Mouse (Mus musculus) embryonic facial prominence, embryonic 15.5 days (tissue): ENCODE measurements at regions not wholly inside any gene's neighbourhood (a gene's known extent, or its start where the extent isn't known, plus 50 kb on each side); places are given as distances from the start of the nearest gene placed in this dataset.

Source experiments
- ATAC-seq: fragments of 200-750 bp; cut with Nextera tagmentation; 2 replicates; pipeline ENCODE4 v1.8.0; 2017; ENCODE audit warnings: low read depth, moderate TSS enrichment; ENCODE audit not compliant: insufficient number of reproducible peaks, low FRiP score, low TSS enrichment
- H3K27ac ChIP-seq: fragments of 300-500 bp; sonication (generic); replicated peaks from 2 replicates; pipeline ENCODE4 v1.5.1; 2015; ENCODE audit warnings: mild to moderate bottlenecking, inconsistent platforms
- H3K27me3 ChIP-seq: fragments of 300-500 bp; sonication (generic); 2 replicates; pipeline ENCODE4 v1.6.1; 2015; ENCODE audit warnings: inconsistent platforms
- H3K36me3 ChIP-seq: fragments of 300-500 bp; sonication (generic); 2 replicates; pipeline ENCODE4 v1.6.1; 2015; ENCODE audit warnings: mild to moderate bottlenecking, inconsistent platforms
- H3K4me1 ChIP-seq: fragments of 300-500 bp; sonication (generic); 2 replicates; pipeline ENCODE4 v1.6.1; 2015; ENCODE audit warnings: inconsistent platforms
- H3K4me2 ChIP-seq: fragments of 300-500 bp; sonication (generic); replicated peaks from 2 replicates; pipeline ENCODE4 v1.6.1; 2015; ENCODE audit warnings: mild to moderate bottlenecking, inconsistent platforms
- H3K4me3 ChIP-seq: fragments of 300-500 bp; sonication (generic); replicated peaks from 2 replicates; pipeline ENCODE4 v1.5.1; 2015; ENCODE audit warnings: mild to moderate bottlenecking, inconsistent platforms
- H3K9ac ChIP-seq: fragments of 300-500 bp; sonication (generic); 2 replicates; pipeline ENCODE4 v1.6.1; 2015; ENCODE audit warnings: inconsistent platforms
- H3K9me3 ChIP-seq: fragments of 300-500 bp; sonication (generic); replicated peaks from 2 replicates; pipeline ENCODE4 v1.6.1; 2016; ENCODE audit warnings: inconsistent platforms
- WGBS: fragments of 180-500 bp; shearing (Covaris S2); methylation state at CpG from one replicate; pipeline ENCODE4 v1.1.7; 2015; 5-methylcytosine and 5-hydroxymethylcytosine counted together

DNA sequence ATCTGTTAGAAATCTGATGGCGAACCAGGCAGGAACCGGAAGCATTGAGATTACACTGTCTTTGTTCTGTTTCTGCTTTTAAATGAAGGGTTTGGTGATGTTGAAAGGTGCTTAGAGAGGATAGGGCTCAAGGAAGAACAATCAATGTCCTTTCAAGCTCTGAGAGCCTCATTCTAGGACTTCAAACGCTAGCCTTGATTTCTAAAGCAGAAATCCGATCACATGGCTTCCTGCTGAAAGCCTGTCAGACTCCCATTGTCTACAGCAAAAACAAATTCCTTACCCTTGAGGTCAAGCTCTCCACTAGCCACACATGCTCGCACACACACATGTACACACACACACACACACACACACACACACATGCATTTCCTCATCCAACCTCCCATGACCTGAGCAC is 215.3 kb upstream of the Zfp637 start:
- Histone ChIP-seq H3K4me2 (no peak overlapping the region), H3K36me3 (no peaks in the 10 kb centered on the region), H3K27me3 (no peaks in the 10 kb centered on the region), H3K4me3 (no peak overlapping the region), H3K9ac (no peak overlapping the region), H3K9me3 (no peaks in the 10 kb centered on the region), H3K4me1 (no peaks in the 10 kb centered on the region), H3K27ac (no peak overlapping the region)
- 54% methylated on average over 5 of the region's 5 CpGs for WGBS
- ATAC-seq, result no peak

DNA sequence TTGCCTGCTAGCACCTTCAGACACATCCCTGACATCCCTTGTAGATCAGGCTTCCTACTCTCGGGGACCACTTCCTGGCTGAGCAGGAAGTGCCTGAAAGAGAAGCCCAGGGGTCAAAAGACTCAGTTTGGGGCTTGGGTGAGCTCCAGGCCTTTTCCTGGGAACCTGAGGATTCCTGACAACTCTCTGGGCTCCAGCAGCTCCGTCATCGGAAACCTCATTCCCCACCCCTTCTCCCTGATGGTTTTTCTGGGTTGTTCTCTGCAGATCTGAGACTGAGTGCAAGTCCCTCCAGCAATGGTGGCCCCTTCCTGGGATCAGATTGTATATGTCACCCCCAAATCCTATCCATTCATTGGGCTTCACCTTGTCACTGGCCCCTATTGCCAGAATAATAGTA is 213.5 kb upstream of the Zfp637 start:
- Histone ChIP-seq H3K4me2 (no peak overlapping the region), H3K4me1 (no peaks in the 10 kb centered on the region), H3K36me3 (no peaks in the 10 kb centered on the region), H3K27ac (peak overlapping the region; percentile 68; the same call in 1 of the 2 replicates), H3K27me3 (no peaks in the 10 kb centered on the region), H3K4me3 (no peak overlapping the region), H3K9me3 (no peaks in the 10 kb centered on the region), H3K9ac (no peak overlapping the region)
- ATAC-seq, result no peak
- 80% methylated on average over 3 of the region's 3 CpGs for WGBS

DNA sequence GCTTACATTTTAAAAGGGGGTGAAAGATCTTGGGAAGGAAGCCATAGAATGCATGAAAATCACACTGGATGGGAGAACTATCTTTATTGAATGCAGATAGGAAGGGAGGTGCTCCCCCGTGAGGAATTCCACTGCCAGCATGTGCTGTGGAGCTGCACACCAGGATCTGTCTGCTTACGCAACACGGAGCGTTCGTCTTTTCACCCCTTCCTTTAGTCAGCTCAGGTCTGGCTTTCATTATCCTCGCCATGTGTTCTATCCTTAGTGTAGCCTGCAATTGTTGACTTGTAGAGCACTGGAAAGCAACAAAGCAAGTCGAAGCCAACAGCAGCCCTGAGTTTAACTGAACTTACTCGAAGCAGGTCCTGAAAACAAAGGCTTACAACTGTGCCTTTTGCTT is 194.4 kb upstream of the Zfp637 start:
- ATAC-seq, result peak; percentile 88
- H3K4me2 ChIP-seq, result no peak overlapping the region

DNA sequence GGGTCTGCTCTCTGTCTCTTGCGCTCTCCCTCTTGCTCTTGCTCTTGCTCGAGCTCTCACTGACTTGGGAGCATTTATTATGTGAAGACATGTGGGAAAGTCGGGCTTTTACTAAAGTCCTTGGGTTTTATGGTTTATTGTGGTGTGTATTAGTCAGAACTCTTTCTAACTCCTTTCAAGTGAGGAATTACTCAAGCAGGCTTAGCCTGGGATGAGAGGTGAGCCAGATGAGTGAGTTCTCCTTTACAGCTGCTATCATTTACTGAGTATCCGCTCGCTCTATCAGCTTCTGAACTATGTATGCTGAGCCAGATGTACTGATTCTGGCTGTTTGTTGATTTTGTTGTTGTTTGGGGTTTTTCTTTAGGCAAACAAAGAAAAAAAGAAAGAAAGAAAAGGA is 190.4 kb upstream of the Zfp637 start:
- no peak overlapping the region for H3K27ac ChIP-seq
- no peaks in the 10 kb centered on the region for H3K36me3 ChIP-seq
- H3K9me3 ChIP-seq, result no peaks in the 10 kb centered on the region
- no peak overlapping the region for H3K4me3 ChIP-seq
- WGBS, result 72% methylated on average over 5 of the region's 5 CpGs
- no peak overlapping the region for H3K9ac ChIP-seq
- no peak for ATAC-seq
- peaks cover 21% of the 10 kb centered on the region; the same call in 1 of the 2 replicates for H3K4me1 ChIP-seq
- H3K27me3 ChIP-seq, result 0 out of 2 replicates have a peak, but pooled peaks cover 1% of the 10 kb centered on the region
- H3K4me2 ChIP-seq, result no peak overlapping the region

More for the DNA sequence above, 194.4 kb upstream of the Zfp637 start:
- WGBS, result 35% methylated on average over 8 of the region's 8 CpGs
- no peaks in the 10 kb centered on the region for H3K27me3 ChIP-seq
- H3K9ac ChIP-seq, result no peak overlapping the region
- H3K4me1 ChIP-seq, result 0 out of 2 replicates have a peak, but pooled peaks cover 11% of the 10 kb centered on the region
- no peaks in the 10 kb centered on the region for H3K9me3 ChIP-seq
- no peak overlapping the region for H3K4me3 ChIP-seq
- H3K36me3 ChIP-seq, result no peaks in the 10 kb centered on the region
- peak overlapping the region; percentile 81 for H3K27ac ChIP-seq

DNA sequence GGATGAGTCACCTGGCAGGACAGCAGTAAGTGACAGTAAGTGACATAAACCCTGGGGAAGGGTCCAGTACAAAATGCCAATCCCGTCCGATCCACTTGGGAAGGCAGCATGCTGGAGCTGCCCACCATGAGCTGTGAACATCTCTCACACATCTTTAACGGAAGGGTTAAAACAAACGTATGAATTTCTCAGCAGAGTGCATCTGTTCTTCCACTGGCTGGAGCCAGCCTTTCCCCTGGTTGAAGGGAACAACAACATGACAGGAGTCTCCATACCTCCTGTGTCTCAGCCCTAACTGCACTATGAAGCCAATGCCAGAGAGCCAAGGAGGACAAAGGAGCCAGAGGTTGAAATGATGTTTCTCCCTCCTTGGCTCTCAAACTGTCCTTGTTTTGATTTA is 189.4 kb upstream of the Zfp637 start:
- no peaks in the 10 kb centered on the region for H3K9me3 ChIP-seq
- H3K4me3 ChIP-seq, result no peak overlapping the region
- H3K36me3 ChIP-seq, result no peaks in the 10 kb centered on the region
- peaks cover 17% of the 10 kb centered on the region; the same call in 1 of the 2 replicates for H3K4me1 ChIP-seq
- H3K9ac ChIP-seq, result no peak overlapping the region
- H3K27ac ChIP-seq, result no peak overlapping the region
- 0 out of 2 replicates have a peak, but pooled peaks cover 3% of the 10 kb centered on the region for H3K27me3 ChIP-seq
- WGBS, result 79% methylated on average over 4 of the region's 4 CpGs
- no peak for ATAC-seq
- H3K4me2 ChIP-seq, result no peak overlapping the region

DNA sequence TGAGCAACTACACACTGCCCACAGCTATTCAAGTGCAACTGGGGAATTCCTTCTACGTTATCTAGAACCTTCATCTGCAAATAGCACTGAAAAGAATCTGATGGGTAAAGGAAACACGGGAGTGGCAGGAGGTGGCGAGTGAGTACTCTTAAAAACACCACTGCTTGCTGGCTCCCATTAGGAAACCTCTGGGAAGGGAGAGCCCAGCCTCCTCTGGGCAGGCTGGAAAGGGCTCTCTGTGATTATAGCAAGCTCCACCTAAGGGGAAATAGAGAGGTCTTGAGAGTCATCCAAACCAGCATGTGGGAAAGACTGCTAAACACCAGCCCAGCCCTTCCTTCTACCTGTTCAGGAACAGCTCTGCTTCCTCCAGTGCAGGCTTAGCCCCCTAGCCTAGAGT is 189.0 kb upstream of the Zfp637 start:
- no peak overlapping the region for H3K4me2 ChIP-seq
- H3K9ac ChIP-seq, result no peak overlapping the region
- H3K27me3 ChIP-seq, result 0 out of 2 replicates have a peak, but pooled peaks cover 3% of the 10 kb centered on the region
- peaks cover 14% of the 10 kb centered on the region; the same call in 1 of the 2 replicates for H3K4me1 ChIP-seq
- no peak for ATAC-seq
- H3K36me3 ChIP-seq, result no peaks in the 10 kb centered on the region
- WGBS, result 30% methylated on average over 3 of the region's 3 CpGs
- no peak overlapping the region for H3K4me3 ChIP-seq
- no peaks in the 10 kb centered on the region for H3K9me3 ChIP-seq
- H3K27ac ChIP-seq, result no peak overlapping the region

DNA sequence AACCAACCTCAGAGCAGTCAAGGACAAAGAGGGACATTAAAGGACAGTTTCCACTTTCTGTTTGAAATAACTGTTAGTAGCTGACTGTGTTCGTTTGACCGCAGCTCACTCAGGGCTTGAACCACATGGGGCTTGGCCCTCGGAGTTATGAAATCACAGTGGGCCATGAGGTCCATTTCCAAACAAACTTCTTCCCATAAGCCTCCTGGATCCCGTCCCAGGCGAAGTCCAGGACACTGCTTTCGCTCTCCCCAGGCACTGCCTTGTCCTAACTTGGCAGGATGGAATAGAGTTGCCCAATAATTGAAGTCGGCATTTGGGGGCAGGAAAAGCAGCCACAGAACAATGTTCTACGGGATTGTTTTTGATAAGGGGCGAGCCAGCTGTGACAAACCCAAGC is 188.1 kb upstream of the Zfp637 start:
- H3K9ac ChIP-seq, result no peak overlapping the region
- H3K4me2 ChIP-seq, result no peak overlapping the region
- no peak overlapping the region for H3K27ac ChIP-seq
- no peak overlapping the region for H3K4me3 ChIP-seq
- peaks cover 12% of the 10 kb centered on the region; the same call in 1 of the 2 replicates for H3K4me1 ChIP-seq
- no peaks in the 10 kb centered on the region for H3K9me3 ChIP-seq
- H3K36me3 ChIP-seq, result no peaks in the 10 kb centered on the region
- WGBS, result 62% methylated on average over 9 of the region's 9 CpGs
- H3K27me3 ChIP-seq, result 0 out of 2 replicates have a peak, but pooled peaks cover 3% of the 10 kb centered on the region
- no peak for ATAC-seq

DNA sequence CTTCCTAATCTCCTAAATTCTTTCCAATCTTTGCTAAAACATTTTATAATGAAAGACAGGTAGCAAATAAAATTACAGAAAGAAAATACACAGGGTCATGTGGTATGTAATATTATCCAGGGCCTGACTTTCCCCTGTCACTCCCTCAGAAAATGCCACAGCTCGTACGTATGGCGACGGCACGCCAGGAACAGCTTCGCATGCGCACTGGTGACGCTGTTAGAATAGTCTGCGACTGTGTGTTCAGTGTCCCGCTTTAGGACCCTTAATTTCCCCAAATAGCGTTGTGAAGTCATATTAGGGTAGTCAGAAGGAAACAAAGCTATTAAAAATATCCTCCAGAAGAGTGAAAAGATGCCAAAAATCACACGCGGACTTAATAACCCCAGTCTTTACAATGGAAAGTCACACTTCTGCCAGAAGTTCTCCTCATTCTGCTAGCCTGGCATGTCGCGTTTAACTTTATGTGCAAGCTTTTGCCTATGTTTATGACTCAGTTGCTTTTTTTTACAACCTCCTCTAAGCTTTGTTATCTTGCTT is 187.0 kb upstream of the Zfp637 start:
- H3K4me3 ChIP-seq, result no peak overlapping the region
- H3K4me2 ChIP-seq, result no peak overlapping the region
- WGBS, result 44% methylated on average over 15 of the region's 15 CpGs
- H3K27me3 ChIP-seq, result 0 out of 2 replicates have a peak, but pooled peaks cover 3% of the 10 kb centered on the region
- no peaks in the 10 kb centered on the region for H3K36me3 ChIP-seq
- ATAC-seq, result no peak
- H3K9me3 ChIP-seq, result no peaks in the 10 kb centered on the region
- H3K27ac ChIP-seq, result no peak overlapping the region
- H3K9ac ChIP-seq, result no peak overlapping the region
- H3K4me1 ChIP-seq, result peaks cover 12% of the 10 kb centered on the region; the same call in 1 of the 2 replicates

DNA sequence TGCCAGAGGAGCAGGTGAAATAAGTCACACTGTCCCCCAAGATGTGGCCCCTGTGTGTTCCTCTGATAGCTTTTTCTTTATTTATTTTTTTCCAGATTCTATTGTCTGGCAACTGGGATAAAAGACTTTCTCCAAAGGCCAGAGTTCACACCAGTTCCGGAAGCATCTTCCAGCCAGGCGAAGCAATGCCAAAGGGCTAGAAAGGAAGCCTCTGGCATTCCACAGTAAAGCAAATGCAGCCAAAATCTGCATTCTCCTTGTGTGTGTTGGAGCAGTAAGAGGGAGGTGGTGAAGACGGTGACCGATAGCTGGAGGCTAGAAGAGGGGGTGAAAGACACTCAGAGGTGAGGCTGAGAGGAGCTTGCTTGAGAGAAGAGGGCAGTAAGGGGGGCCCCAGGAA is 185.0 kb upstream of the Zfp637 start:
- H3K36me3 ChIP-seq, result no peaks in the 10 kb centered on the region
- 0 out of 2 replicates have a peak, but pooled peaks cover 3% of the 10 kb centered on the region for H3K27me3 ChIP-seq
- H3K9ac ChIP-seq, result no peak overlapping the region
- H3K9me3 ChIP-seq, result no peaks in the 10 kb centered on the region
- H3K27ac ChIP-seq, result no peak overlapping the region
- ATAC-seq, result no peak
- H3K4me2 ChIP-seq, result no peak overlapping the region
- H3K4me3 ChIP-seq, result no peak overlapping the region
- 86% methylated on average over 4 of the region's 4 CpGs for WGBS
- peaks cover 12% of the 10 kb centered on the region; the same call in 1 of the 2 replicates for H3K4me1 ChIP-seq

DNA sequence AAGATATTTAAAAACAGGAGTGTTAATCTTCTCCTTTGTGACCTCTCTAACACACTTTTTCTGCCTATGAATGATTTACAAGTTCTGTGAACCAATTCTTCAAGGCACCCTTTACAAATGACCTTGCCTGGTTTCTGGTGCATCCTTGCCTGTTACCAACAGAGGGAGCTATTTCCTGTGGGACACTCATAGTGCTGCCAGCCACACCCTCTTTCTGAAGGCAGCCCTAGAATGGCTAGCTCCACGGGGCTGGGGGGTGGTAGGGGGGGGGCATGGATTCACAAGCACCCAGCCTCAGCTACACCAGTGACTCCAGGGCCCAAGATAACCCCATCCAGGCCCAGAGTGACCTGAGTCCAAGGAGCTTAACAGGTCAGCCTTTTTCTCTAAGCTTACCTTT is 180.4 kb upstream of the Zfp637 start:
- no peak overlapping the region for H3K27ac ChIP-seq
- H3K9ac ChIP-seq, result no peak overlapping the region
- WGBS, result 0% methylated on average over 1 of the region's 1 CpGs

DNA sequence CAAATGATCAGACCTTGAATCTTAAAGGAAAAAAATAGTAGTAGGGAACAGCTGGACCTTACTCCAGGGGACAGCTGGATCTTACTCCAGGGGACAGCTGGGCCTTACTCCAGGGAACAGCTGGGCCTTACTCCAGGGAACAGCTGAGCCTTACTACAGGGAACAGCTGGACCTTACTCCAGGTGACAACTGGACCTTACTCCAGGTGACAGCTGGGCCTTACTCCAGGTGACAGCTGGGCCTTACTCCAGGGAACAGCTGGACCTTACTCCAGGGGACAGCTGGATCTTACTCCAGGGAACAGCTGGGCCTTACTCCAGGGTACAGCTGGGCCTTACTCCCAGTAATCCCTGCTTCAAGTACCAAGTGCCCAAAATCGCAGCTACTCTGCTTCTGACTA is 178.3 kb upstream of the Zfp637 start:
- H3K27ac ChIP-seq, result no peak overlapping the region
- no peak overlapping the region for H3K9ac ChIP-seq
- no peaks in the 10 kb centered on the region for H3K27me3 ChIP-seq
- no peaks in the 10 kb centered on the region for H3K9me3 ChIP-seq
- no peaks in the 10 kb centered on the region for H3K4me1 ChIP-seq
- H3K4me2 ChIP-seq, result no peak overlapping the region
- WGBS, result 88% methylated on average over 1 of the region's 1 CpGs
- ATAC-seq, result no peak
- no peak overlapping the region for H3K4me3 ChIP-seq
- no peaks in the 10 kb centered on the region for H3K36me3 ChIP-seq

More for the DNA sequence above, 180.4 kb upstream of the Zfp637 start:
- no peak overlapping the region for H3K4me2 ChIP-seq
- H3K4me3 ChIP-seq, result no peak overlapping the region
- no peaks in the 10 kb centered on the region for H3K4me1 ChIP-seq
- no peak for ATAC-seq
- H3K36me3 ChIP-seq, result no peaks in the 10 kb centered on the region
- H3K27me3 ChIP-seq, result 0 out of 2 replicates have a peak, but pooled peaks cover 2% of the 10 kb centered on the region
- H3K9me3 ChIP-seq, result no peaks in the 10 kb centered on the region

DNA sequence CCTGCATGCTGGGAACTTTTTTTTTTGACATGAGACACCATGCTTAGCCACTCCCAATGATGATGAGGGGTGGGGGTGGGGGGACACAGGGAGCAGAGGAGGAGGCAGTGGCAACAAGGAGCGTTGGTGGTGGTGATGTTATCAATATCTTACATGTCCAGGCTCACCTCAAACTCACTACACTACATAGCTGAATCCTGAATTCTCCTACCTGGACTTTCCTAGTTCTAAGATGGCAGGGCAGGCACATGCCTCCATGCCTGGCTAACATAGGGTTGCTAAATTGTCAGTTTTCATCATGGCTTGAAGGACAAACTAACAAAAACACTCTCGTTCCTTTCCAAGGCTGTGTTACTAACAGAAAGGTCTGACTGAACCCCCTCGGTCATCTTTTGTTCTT is 170.6 kb upstream of the Zfp637 start:
- Histone ChIP-seq H3K36me3 (no peaks in the 10 kb centered on the region), H3K4me3 (no peak overlapping the region), H3K4me2 (no peak overlapping the region), H3K27ac (peak overlapping the region; percentile 80; the same call in 1 of the 2 replicates), H3K4me1 (peaks cover 11% of the 10 kb centered on the region), H3K9ac (no peak overlapping the region), H3K9me3 (no peaks in the 10 kb centered on the region), H3K27me3 (no peaks in the 10 kb centered on the region)
- 49% methylated on average over 3 of the region's 3 CpGs for WGBS
- ATAC-seq, result no peak
